Mouse (Mus musculus) hindbrain, embryonic 12.5 days (tissue): ENCODE measurements around the gene Bcl9l. TPM values are rescaled to one million over a fixed set of nuclear protein-coding genes. Genes with fewer than 3 reads are reported as not detected.
A peak's percentile ranks its signal among the peaks of the same experiment; 100 is the strongest.

ENCODE experiments used
- ATAC-seq: fragments of 200-750 bp; cut with Nextera tagmentation; 2 replicates; pipeline ENCODE4 v1.8.0; 2017; ENCODE audit warnings: moderate TSS enrichment; ENCODE audit not compliant: low FRiP score
- H3K27ac ChIP-seq: fragments of 300-500 bp; sonication (generic); 2 replicates; pipeline ENCODE4 v1.5.1; 2016; ENCODE audit warnings: mild to moderate bottlenecking
- H3K27me3 ChIP-seq: fragments of 300-500 bp; sonication (generic); 2 replicates; pipeline ENCODE4 v1.6.1; 2016; ENCODE audit warnings: mild to moderate bottlenecking
- H3K36me3 ChIP-seq: fragments of 300-500 bp; sonication (generic); 2 replicates; pipeline ENCODE4 v1.6.1; 2016; ENCODE audit warnings: mild to moderate bottlenecking
- H3K4me1 ChIP-seq: fragments of 300-500 bp; sonication (generic); 2 replicates; pipeline ENCODE4 v1.6.1; 2016
- H3K4me2 ChIP-seq: fragments of 300-500 bp; sonication (generic); replicated peaks from 2 replicates; pipeline ENCODE4 v1.6.1; 2016; ENCODE audit warnings: mild to moderate bottlenecking
- H3K4me3 ChIP-seq: fragments of 300-500 bp; sonication (generic); 2 replicates; pipeline ENCODE4 v1.5.1; 2016; ENCODE audit warnings: mild to moderate bottlenecking
- H3K9ac ChIP-seq: fragments of 300-500 bp; sonication (generic); 2 replicates; pipeline ENCODE4 v1.6.1; 2016; ENCODE audit warnings: mild to moderate bottlenecking, moderate library complexity
- H3K9me3 ChIP-seq: fragments of 300-500 bp; sonication (generic); replicated peaks from 2 replicates; pipeline ENCODE4 v1.6.1; 2016; ENCODE audit warnings: mild to moderate bottlenecking
- whole genome bisulfite sequencing: fragments of 180-500 bp; shearing (Covaris S2); methylation state at CpG from one replicate; pipeline ENCODE4 v1.1.7; 2016; 5-methylcytosine and 5-hydroxymethylcytosine counted together
- polyA plus RNA-seq: library from polyadenylated mRNA; unstranded; fragments of >200 nt; fragmentation: Nextera tagmentation; extraction: Ambion mirVana; gene quantifications from 2 replicates; pipeline ENCODE4 v1.2.1, GENCODE M21; 2016

Bcl9l gene
- polyA plus RNA-seq, 1 experiment from 2014 or later, result 12.3 TPM

GRCm38 (mm10) chr9:44474327-44474726, 8.3 kb upstream of the Bcl9l start:
- Histone ChIP-seq H3K4me3 (no peak overlapping the region), H3K27ac (no peak overlapping the region), H3K9ac (no peak overlapping the region), H3K36me3 (no peaks in the 10 kb centered on the region), H3K27me3 (no peaks in the 10 kb centered on the region), H3K4me1 (peaks cover 12% of the 10 kb centered on the region), H3K4me2 (no peak overlapping the region), H3K9me3 (no peaks in the 10 kb centered on the region)
- no peak for ATAC-seq
- 52% methylated on average over 1 of the region's 1 CpGs for WGBS

- H3K9ac ChIP-seq, result no peak overlapping the region
- WGBS, result 99% methylated on average over 3 of the region's 3 CpGs
- peaks cover 19% of the 10 kb centered on the region for H3K4me1 ChIP-seq
- H3K36me3 ChIP-seq, result no peaks in the 10 kb centered on the region
- H3K4me2 ChIP-seq, result no peak overlapping the region
- H3K9me3 ChIP-seq, result no peaks in the 10 kb centered on the region
- ATAC-seq, result no peak
- no peak overlapping the region for H3K4me3 ChIP-seq
- H3K27ac ChIP-seq, result no peak overlapping the region
- no peaks in the 10 kb centered on the region for H3K27me3 ChIP-seq
These were observed 6.7 kb upstream of the Bcl9l start for GRCm38 (mm10) chr9:44475936-44476335.

- no peak for ATAC-seq
- H3K27ac ChIP-seq, result peak overlapping the region; percentile 99
- H3K4me1 ChIP-seq, result peaks cover 25% of the 10 kb centered on the region
- no peaks in the 10 kb centered on the region for H3K9me3 ChIP-seq
- peak overlapping the region; percentile 97 for H3K4me2 ChIP-seq
- peak overlapping the region; percentile 85 for H3K9ac ChIP-seq
- no peaks in the 10 kb centered on the region for H3K27me3 ChIP-seq
- H3K36me3 ChIP-seq, result no peaks in the 10 kb centered on the region
- peak overlapping the region; percentile 76 for H3K4me3 ChIP-seq
- WGBS, result 2% methylated on average over 24 of the region's 24 CpGs
These were observed 5.0 kb upstream of the Bcl9l start for GRCm38 (mm10) chr9:44477339-44478228.

- WGBS, result under 1% methylated on average over 23 of the region's 27 CpGs
- Histone ChIP-seq H3K36me3 (no peaks in the 10 kb centered on the region), H3K4me1 (peaks cover 25% of the 10 kb centered on the region), H3K9ac (peak overlapping the region; percentile 85), H3K27me3 (no peaks in the 10 kb centered on the region), H3K4me3 (peak overlapping the region; percentile 76), H3K4me2 (peak overlapping the region; percentile 97), H3K27ac (peak overlapping the region; percentile 99), H3K9me3 (no peaks in the 10 kb centered on the region)
- peak; percentile 64 for ATAC-seq
These were observed 4.2 kb upstream of the Bcl9l start for GRCm38 (mm10) chr9:44478229-44478921.

GRCm38 (mm10) chr9:44478959-44479605, 3.5 kb upstream of the Bcl9l start:
- no peaks in the 10 kb centered on the region for H3K27me3 ChIP-seq
- peak; percentile 58 for ATAC-seq
- peak overlapping the region; percentile 99 for H3K27ac ChIP-seq
- H3K9ac ChIP-seq, result peak overlapping the region; percentile 85
- H3K4me2 ChIP-seq, result peak overlapping the region; percentile 97
- under 1% methylated on average over 29 of the region's 29 CpGs for WGBS
- no peaks in the 10 kb centered on the region for H3K9me3 ChIP-seq
- H3K4me1 ChIP-seq, result peaks cover 30% of the 10 kb centered on the region
- H3K4me3 ChIP-seq, result peak overlapping the region; percentile 76
- no peaks in the 10 kb centered on the region for H3K36me3 ChIP-seq

GRCm38 (mm10) chr9:44479628-44480428, 2.8 kb upstream of the Bcl9l start:
- Histone ChIP-seq H3K27ac (peak overlapping the region; percentile 99), H3K9ac (peak overlapping the region; percentile 85), H3K36me3 (no peaks in the 10 kb centered on the region), H3K4me1 (peaks cover 37% of the 10 kb centered on the region), H3K4me2 (peak overlapping the region; percentile 97), H3K4me3 (peak overlapping the region; percentile 76), H3K27me3 (no peaks in the 10 kb centered on the region), H3K9me3 (no peaks in the 10 kb centered on the region)
- peak; percentile 62 for ATAC-seq
- WGBS, result under 1% methylated on average over 26 of the region's 26 CpGs

- peak overlapping the region; percentile 95 for H3K4me3 ChIP-seq
- ATAC-seq, result no peak
- 8% methylated on average over 3 of the region's 3 CpGs for whole genome bisulfite sequencing
- no peaks in the 10 kb centered on the region for H3K27me3 ChIP-seq
- H3K9me3 ChIP-seq, result no peaks in the 10 kb centered on the region
- no peaks in the 10 kb centered on the region for H3K36me3 ChIP-seq
- peak overlapping the region; percentile 95 for H3K4me2 ChIP-seq
- peak overlapping the region; percentile 98 for H3K27ac ChIP-seq
- H3K4me1 ChIP-seq, result peaks cover 60% of the 10 kb centered on the region
- peak overlapping the region; percentile 99 for H3K9ac ChIP-seq
These were observed 513 bp upstream of the Bcl9l start for GRCm38 (mm10) chr9:44482112-44482511.

- no peak for ATAC-seq
- H3K4me2 ChIP-seq, result peak overlapping the region; percentile 95
- H3K36me3 ChIP-seq, result no peaks in the 10 kb centered on the region
- 2% methylated on average over 35 of the region's 39 CpGs for whole genome bisulfite sequencing
- no peaks in the 10 kb centered on the region for H3K9me3 ChIP-seq
- H3K4me1 ChIP-seq, result peaks cover 61% of the 10 kb centered on the region
- no peaks in the 10 kb centered on the region for H3K27me3 ChIP-seq
- H3K4me3 ChIP-seq, result peak overlapping the region; percentile 95
- H3K27ac ChIP-seq, result peak overlapping the region; percentile 98
- H3K9ac ChIP-seq, result peak overlapping the region; percentile 99
These were observed 450 bp downstream of the Bcl9l start for GRCm38 (mm10) chr9:44483041-44483509.

GRCm38 (mm10) chr9:44483510-44484044, 952 bp downstream of the Bcl9l start:
- peak overlapping the region; percentile 98 for H3K27ac ChIP-seq
- WGBS, result under 1% methylated on average over 12 of the region's 12 CpGs

GRCm38 (mm10) chr9:44484311-44485104, 1.9 kb downstream of the Bcl9l start:
- Histone ChIP-seq H3K4me1 (peaks cover 72% of the 10 kb centered on the region), H3K4me2 (peak overlapping the region; percentile 95), H3K9ac (peak overlapping the region; percentile 99), H3K4me3 (peak overlapping the region; percentile 95), H3K36me3 (no peaks in the 10 kb centered on the region), H3K27ac (0 out of 2 replicates have a peak overlapping the region, but pooled peaks have one; percentile 9), H3K27me3 (no peaks in the 10 kb centered on the region), H3K9me3 (no peaks in the 10 kb centered on the region)
- 31% methylated on average over 7 of the region's 7 CpGs for WGBS
- no peak for ATAC-seq

More at GRCm38 (mm10) chr9:44483510-44484044, 952 bp downstream of the Bcl9l start:
- Histone ChIP-seq H3K9ac (peak overlapping the region; percentile 99), H3K4me1 (peaks cover 63% of the 10 kb centered on the region), H3K9me3 (no peaks in the 10 kb centered on the region), H3K36me3 (no peaks in the 10 kb centered on the region), H3K27me3 (no peaks in the 10 kb centered on the region), H3K4me3 (peak overlapping the region; percentile 95), H3K4me2 (peak overlapping the region; percentile 95)
- ATAC-seq, result no peak; the same call in none of the 2 replicates
